Mouse (Mus musculus) cerebellum, adult 2 months (tissue): ENCODE measurements around the gene Ereg.

Source experiments
- CTCF ChIP-seq: fragments of 200-500 bp; IDR thresholded peaks from 2 replicates; pipeline ENCODE4 v1.5.1; 2011; ENCODE audit warnings: low read depth, mild to moderate bottlenecking, control low read depth, low read length, moderate library complexity, borderline replicate concordance; ENCODE audit not compliant: insufficient read depth
- POLR2A ChIP-seq: fragments of 200-500 bp; IDR thresholded peaks from 2 replicates; pipeline ENCODE4 v1.6.1; 2011; ENCODE audit warnings: low read length, control low read depth, borderline replicate concordance; ENCODE audit not compliant: insufficient read depth

GRCm38 (mm10) chr5:91114574-91114973 is 40.2 kb downstream of the Ereg start:
- TF ChIP-seq CTCF, result no peak
- TF ChIP-seq POLR2A, result no peak
